Mouse (Mus musculus) liver, embryonic 12.5 days (tissue): ENCODE measurements around the gene Pth1r. TPM values are rescaled to one million over a fixed set of nuclear protein-coding genes. Genes with fewer than 3 reads are reported as not detected.

Experiments
- ATAC-seq: fragments of 200-750 bp; cut with Nextera tagmentation; 2 replicates; pipeline ENCODE4 v1.8.0; 2017; ENCODE audit warnings: moderate number of reproducible peaks, mild to moderate bottlenecking, moderate library complexity
- H3K27ac ChIP-seq: fragments of 300-500 bp; sonication (generic); 2 replicates; pipeline ENCODE4 v1.5.1; 2016; ENCODE audit warnings: mild to moderate bottlenecking
- H3K27me3 ChIP-seq: fragments of 300-500 bp; sonication (generic); replicated peaks from 2 replicates; pipeline ENCODE4 v1.6.1; 2016; ENCODE audit warnings: mild to moderate bottlenecking, moderate library complexity
- H3K36me3 ChIP-seq: fragments of 300-500 bp; sonication (generic); 2 replicates; pipeline ENCODE4 v1.6.1; 2016; ENCODE audit warnings: mild to moderate bottlenecking, moderate library complexity
- H3K4me1 ChIP-seq: fragments of 300-500 bp; sonication (generic); 2 replicates; pipeline ENCODE4 v1.6.1; 2016
- H3K4me2 ChIP-seq: fragments of 300-500 bp; sonication (generic); 2 replicates; pipeline ENCODE4 v1.6.1; 2016; ENCODE audit warnings: mild to moderate bottlenecking, moderate library complexity
- H3K4me3 ChIP-seq: fragments of 300-500 bp; sonication (generic); 2 replicates; pipeline ENCODE4 v1.5.1; 2016; ENCODE audit warnings: mild to moderate bottlenecking, moderate library complexity
- H3K9ac ChIP-seq: fragments of 300-500 bp; sonication (generic); 2 replicates; pipeline ENCODE4 v1.6.1; 2016; ENCODE audit warnings: mild to moderate bottlenecking, moderate library complexity
- H3K9me3 ChIP-seq: fragments of 300-500 bp; sonication (generic); replicated peaks from 2 replicates; pipeline ENCODE4 v1.6.1; 2016; ENCODE audit warnings: mild to moderate bottlenecking, moderate library complexity
- whole genome bisulfite sequencing: fragments of 180-500 bp; shearing (Covaris S2); methylation state at CpG from one replicate; pipeline ENCODE4 v1.1.7; 2016; ENCODE audit not compliant: insufficient replicate concordance; 5-methylcytosine and 5-hydroxymethylcytosine counted together
- polyA plus RNA-seq: library from polyadenylated mRNA; unstranded; fragments of >200 nt; fragmentation: Nextera tagmentation; extraction: Ambion mirVana; gene quantifications from 2 replicates; pipeline ENCODE4 v1.2.1, GENCODE M21; 2016

The Pth1r gene
- 7.8 and 9.1 TPM in 2 replicates for polyA plus RNA-seq

DNA sequence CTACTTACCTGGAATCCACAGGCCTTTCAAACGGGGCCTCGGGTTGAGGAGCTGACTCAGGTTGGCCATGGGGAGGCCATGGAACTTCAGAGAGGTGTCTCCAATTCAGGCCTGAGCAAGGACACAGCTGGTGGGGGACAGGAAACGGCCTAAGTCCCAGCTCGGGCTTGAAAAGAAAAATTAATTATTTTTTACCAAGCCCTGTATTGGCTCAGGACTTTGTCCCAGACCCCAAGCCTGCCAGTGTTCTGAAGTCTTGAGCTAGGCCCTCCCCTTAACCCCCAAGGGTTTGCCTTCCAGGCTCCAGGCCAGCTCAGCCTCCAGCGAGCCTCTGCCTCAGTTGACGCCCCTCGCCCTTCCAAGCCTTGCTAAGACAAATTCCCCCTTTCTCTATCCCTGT, at the start of gene Pth1r:
Gene Pth1r, minus strand, starts transcription at position 185 of the 400 bp plus-strand sequence.
- Histone ChIP-seq H3K4me1 (peaks cover 56% of the 10 kb centered on the region), H3K36me3 (no peaks in the 10 kb centered on the region), H3K9ac (no peak within 1 kb of the TSS), H3K4me2 (no peak within 1 kb of the TSS), H3K27ac (peak within 1 kb of the TSS; percentile 23; the same call in 1 of the 2 replicates), H3K27me3 (peaks cover 66% of the 10 kb centered on the region), H3K9me3 (no peaks in the 10 kb centered on the region), H3K4me3 (no peak within 1 kb of the TSS)
- WGBS: 66% methylated on average over 7 of the region's 7 CpGs
- ATAC-seq: no peak

DNA sequence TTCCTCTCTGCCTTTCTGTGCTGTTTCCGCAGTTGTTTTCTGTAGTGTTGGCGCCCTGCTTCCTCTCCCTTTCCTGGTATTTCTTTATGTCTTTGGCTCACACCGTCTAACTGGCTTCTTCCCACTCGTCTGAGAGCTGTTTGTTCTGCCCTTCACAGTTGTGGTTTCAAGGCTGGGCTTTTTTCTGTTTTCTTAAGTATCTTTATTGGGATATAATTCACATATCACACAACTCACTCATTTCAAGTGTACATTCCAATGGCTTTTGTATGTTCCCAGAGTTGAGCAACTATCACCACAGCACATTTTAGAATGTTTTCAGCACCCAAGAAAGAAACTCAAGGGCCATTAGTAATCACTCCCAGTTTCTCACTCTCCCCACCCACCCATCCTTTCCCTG, 43.5 kb upstream of the Pth1r start:
- no peaks in the 10 kb centered on the region for H3K4me1 ChIP-seq
- no peaks in the 10 kb centered on the region for H3K9me3 ChIP-seq

DNA sequence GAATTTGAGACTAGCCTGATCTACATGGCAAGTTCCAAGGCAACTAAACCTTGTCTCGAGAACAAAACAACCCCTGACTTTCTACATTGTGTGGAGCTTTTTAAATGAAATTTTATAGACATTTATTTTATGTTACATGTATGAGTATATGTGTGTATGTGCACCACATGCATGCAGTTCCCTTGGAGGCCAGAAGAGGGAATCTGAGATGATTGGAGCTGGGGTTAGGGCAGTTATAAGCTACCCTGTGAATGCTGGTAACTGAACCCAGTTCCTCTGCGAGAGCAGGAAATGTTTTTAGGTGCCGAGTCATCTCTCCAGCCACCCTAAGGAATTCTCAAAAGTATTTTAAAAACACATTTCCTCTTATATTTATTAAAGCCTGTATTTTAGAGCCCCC, 41.2 kb upstream of the Pth1r start:
- H3K9ac ChIP-seq: no peak overlapping the region
- ATAC-seq: no peak
- H3K27me3 ChIP-seq: peaks cover 2% of the 10 kb centered on the region; the same call in 1 of the 2 replicates
- H3K4me3 ChIP-seq: no peak overlapping the region
- 0 out of 2 replicates have a peak, but pooled peaks cover 3% of the 10 kb centered on the region for H3K4me1 ChIP-seq
- H3K27ac ChIP-seq: no peak overlapping the region
- H3K9me3 ChIP-seq: no peaks in the 10 kb centered on the region
- no peak overlapping the region for H3K4me2 ChIP-seq
- no peaks in the 10 kb centered on the region for H3K36me3 ChIP-seq
- WGBS: 66% methylated on average over 3 of the region's 3 CpGs

More for the DNA sequence above, 43.5 kb upstream of the Pth1r start:
- Histone ChIP-seq H3K4me2 (no peak overlapping the region), H3K27me3 (no peaks in the 10 kb centered on the region), H3K36me3 (no peaks in the 10 kb centered on the region), H3K27ac (no peak overlapping the region), H3K4me3 (no peak overlapping the region), H3K9ac (no peak overlapping the region)
- 56% methylated on average over 4 of the region's 4 CpGs for WGBS
- no peak for ATAC-seq

DNA sequence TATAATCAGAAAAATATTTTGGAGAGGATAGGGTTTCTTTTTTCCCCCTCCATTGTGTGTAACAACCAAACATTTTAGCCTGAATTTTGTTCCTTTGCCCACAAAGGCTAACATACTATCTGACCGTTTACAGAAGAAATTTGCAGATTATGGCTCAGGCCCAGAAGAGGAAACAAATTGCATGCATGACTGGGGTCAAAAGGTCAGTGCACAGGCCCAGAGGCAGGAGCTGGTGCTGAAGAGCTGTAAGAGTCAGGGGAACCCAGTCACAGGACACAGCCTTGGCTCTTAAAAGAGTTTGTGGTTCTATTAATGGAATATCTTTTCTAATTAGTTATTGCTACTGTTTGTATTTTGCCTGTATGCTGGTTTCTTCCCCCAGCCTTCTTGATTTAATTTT, 36.7 kb upstream of the Pth1r start:
- no peak overlapping the region for H3K4me2 ChIP-seq
- WGBS: 29% methylated on average over 1 of the region's 1 CpGs
- peaks cover 18% of the 10 kb centered on the region for H3K4me1 ChIP-seq
- ATAC-seq: no peak
- H3K9ac ChIP-seq: no peak overlapping the region
- H3K9me3 ChIP-seq: no peaks in the 10 kb centered on the region
- H3K36me3 ChIP-seq: no peaks in the 10 kb centered on the region
- peaks cover 33% of the 10 kb centered on the region for H3K27me3 ChIP-seq
- no peak overlapping the region for H3K4me3 ChIP-seq
- H3K27ac ChIP-seq: no peak overlapping the region

DNA sequence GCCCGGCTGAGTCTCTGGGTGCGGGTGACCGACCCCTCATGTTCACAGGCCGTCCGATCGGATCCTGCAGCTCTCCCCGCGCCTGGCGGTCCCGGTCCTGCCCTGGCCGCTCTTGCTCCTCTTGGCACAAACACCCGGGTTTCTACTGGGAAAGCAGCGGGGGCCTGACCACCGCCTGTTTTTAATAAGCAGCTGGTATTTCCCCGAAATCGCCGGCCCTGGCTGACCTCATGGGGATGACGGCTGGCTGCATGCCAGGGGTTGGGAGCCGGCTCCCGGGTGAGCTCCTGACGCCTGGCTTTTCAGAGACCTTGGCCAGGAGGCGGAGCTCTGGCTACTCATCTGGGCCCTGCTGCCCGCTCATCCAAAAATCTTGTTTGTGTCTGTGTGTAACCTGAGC, 34.8 kb upstream of the Pth1r start:
- WGBS: 2% methylated on average over 23 of the region's 23 CpGs
- Histone ChIP-seq H3K4me2 (peak overlapping the region; percentile 83), H3K27ac (no peak overlapping the region), H3K9me3 (no peaks in the 10 kb centered on the region), H3K9ac (peak overlapping the region; percentile 66), H3K4me1 (peaks cover 18% of the 10 kb centered on the region), H3K36me3 (no peaks in the 10 kb centered on the region), H3K4me3 (peak overlapping the region; percentile 50), H3K27me3 (peaks cover 47% of the 10 kb centered on the region)
- ATAC-seq: peak; percentile 38

DNA sequence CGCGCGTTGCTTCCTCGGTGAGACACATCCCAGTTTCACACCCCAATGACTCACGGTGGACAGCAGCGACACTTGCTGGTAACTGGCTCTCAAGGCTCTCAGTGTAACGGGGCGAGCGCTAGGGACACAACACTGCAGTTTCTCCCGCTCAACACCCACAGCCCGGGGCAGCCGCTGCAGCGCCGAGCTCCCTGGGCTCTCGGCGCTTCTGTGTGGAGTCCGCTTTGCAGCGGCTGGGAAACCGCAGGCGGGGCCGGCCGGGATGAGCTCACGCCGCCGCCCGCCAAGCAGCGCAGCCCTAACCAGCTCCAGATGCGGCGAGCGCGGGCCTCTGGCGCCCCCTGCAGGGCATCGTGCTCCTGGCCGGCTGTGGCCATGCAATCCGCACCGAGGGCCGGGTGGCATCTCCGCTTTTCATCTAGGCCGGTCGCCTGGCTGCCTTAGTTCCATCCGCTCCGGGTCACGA, 34.3 kb upstream of the Pth1r start:
- peak; percentile 90 for ATAC-seq
- Histone ChIP-seq H3K4me3 (peak overlapping the region; percentile 50), H3K27me3 (peaks cover 47% of the 10 kb centered on the region), H3K9ac (peak overlapping the region; percentile 66), H3K4me2 (peak overlapping the region; percentile 83), H3K36me3 (no peaks in the 10 kb centered on the region), H3K27ac (no peak overlapping the region), H3K4me1 (peaks cover 18% of the 10 kb centered on the region), H3K9me3 (no peaks in the 10 kb centered on the region)
- WGBS: under 1% methylated on average over 39 of the region's 43 CpGs

DNA sequence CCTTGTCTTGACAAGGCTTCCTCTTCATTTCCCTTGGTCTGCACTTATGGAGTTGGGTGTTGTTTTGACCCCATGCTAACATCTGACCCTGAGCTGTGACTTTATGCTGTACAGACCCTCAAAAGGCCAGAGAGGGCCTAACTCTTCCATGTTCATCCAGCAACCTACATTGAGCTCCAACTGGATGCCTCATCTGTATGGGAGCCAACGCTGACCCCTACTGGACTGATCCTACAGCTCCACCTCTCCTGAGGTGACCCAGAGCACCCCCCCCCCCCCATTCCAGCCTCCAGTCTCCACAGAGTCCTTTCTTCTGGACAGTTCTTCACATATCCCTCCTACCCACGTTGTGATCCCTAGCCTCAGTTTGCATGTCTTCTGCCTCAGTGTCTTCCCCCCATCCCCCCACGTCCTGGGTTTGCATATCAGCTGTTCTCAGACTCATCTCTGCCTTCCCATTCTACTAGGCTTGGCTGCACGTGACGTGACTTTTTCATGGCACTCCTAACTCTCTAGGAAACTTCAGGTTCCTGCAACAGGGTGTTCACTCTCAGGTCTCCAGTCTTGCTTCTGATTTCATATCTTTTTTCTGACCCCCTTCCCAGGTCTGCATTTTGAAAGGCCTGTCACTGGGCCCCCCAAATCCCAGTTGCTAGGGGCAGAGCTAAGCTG, 32.4 kb upstream of the Pth1r start:
- WGBS: 39% methylated on average over 5 of the region's 5 CpGs

DNA sequence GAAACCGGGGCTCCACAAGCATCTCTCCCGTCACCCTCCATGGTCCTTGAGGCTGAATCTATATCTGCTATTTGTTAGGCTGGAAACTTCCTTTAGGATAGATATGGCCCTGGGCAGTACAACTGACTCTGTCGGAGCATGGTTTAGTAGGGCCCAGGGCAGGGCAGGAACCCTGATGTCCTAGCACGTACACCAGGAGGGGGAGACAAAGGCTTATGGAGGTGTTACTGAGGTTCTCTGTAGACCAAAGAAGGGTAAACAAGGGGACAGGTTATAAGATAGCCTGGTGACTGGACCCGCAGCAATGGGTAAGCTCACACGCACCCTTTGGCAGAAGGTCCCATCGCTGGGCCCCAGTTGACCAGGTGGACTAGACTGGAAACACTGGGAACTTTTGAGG, 31.6 kb upstream of the Pth1r start:
- no peak for ATAC-seq

More for the DNA sequence above, 32.4 kb upstream of the Pth1r start:
- ATAC-seq: no peak
- Histone ChIP-seq H3K4me2 (no peak overlapping the region), H3K9ac (no peak overlapping the region), H3K27me3 (peaks cover 49% of the 10 kb centered on the region), H3K9me3 (no peaks in the 10 kb centered on the region), H3K4me1 (peaks cover 18% of the 10 kb centered on the region), H3K36me3 (no peaks in the 10 kb centered on the region), H3K4me3 (no peak overlapping the region), H3K27ac (no peak overlapping the region)

DNA sequence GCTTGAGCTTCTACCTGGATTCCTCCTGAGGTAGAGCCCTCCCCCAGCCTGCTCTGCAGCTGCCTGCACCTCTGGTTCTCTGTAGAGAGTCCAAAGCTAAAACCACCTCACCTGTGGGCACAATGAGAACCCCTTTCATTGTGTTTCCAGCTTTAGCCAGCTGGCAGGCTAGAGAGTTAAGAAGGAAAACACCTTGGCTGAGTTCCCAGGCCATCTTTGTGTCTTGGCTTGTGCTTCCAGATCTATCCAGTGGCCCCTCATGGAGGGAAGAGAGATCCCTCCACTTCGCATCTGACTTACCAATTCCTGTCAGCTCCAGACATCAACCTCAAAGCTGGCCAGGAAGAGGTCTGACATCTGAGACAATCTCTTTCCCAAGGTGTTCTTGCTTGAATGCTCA, 31.2 kb upstream of the Pth1r start:
- ATAC-seq: no peak
- peaks cover 48% of the 10 kb centered on the region for H3K27me3 ChIP-seq
- H3K36me3 ChIP-seq: no peaks in the 10 kb centered on the region
- WGBS: 78% methylated on average over 1 of the region's 1 CpGs
- no peak overlapping the region for H3K9ac ChIP-seq
- no peak overlapping the region for H3K4me2 ChIP-seq
- H3K9me3 ChIP-seq: no peaks in the 10 kb centered on the region
- H3K4me1 ChIP-seq: peaks cover 16% of the 10 kb centered on the region
- H3K4me3 ChIP-seq: no peak overlapping the region
- H3K27ac ChIP-seq: no peak overlapping the region

More for the DNA sequence above, 31.6 kb upstream of the Pth1r start:
- H3K4me2 ChIP-seq: no peak overlapping the region
- no peaks in the 10 kb centered on the region for H3K9me3 ChIP-seq
- no peak overlapping the region for H3K9ac ChIP-seq
- H3K36me3 ChIP-seq: no peaks in the 10 kb centered on the region
- H3K4me1 ChIP-seq: peaks cover 17% of the 10 kb centered on the region
- H3K27ac ChIP-seq: no peak overlapping the region
- peaks cover 51% of the 10 kb centered on the region for H3K27me3 ChIP-seq
- 72% methylated on average over 7 of the region's 7 CpGs for WGBS
- no peak overlapping the region for H3K4me3 ChIP-seq

DNA sequence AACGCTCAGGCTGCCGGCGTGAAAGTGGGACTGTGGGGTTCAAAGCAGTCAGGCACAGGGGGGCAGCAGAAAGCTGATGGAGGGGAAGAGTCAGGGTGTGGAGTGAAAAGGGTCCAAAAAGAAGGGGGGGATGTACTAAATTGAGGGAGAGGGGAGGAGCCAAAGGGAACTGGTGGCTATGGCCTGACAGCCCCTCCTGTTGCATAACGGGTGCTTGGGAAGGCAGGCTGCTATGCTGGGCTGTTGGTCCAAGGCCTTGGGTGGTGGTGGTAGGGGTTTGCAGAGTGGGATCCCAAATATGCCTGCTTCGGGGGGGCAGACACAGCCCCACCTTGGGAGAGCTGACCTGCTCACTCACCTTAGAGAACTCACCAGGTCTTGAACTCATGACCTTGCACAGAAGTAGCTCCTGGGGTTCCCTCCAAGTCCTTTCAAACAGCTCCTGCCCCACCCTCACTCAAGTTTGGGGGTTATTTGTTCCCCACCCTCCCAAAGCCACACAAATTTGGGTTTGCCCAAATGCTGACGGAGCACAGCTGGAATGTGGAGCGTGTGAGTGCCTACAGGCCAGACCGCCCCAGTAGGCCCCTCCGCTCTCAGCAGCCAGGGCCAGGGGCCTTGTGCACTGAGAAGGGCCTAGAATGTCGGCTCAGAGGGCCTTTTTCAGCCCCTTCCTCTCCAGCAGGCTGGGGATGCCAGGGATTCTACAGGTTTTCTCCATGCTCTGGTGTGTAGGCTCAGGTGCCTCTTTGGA, 28.5 kb upstream of the Pth1r start:
- H3K4me1 ChIP-seq: peaks cover under 1% of the 10 kb centered on the region; the same call in 1 of the 2 replicates
- H3K9me3 ChIP-seq: no peaks in the 10 kb centered on the region
- peaks cover 22% of the 10 kb centered on the region for H3K27me3 ChIP-seq
- H3K4me3 ChIP-seq: no peak overlapping the region
- ATAC-seq: no peak
- WGBS: 72% methylated on average over 10 of the region's 10 CpGs
- no peak overlapping the region for H3K9ac ChIP-seq
- no peak overlapping the region for H3K4me2 ChIP-seq
- H3K36me3 ChIP-seq: no peaks in the 10 kb centered on the region
- no peak overlapping the region for H3K27ac ChIP-seq

DNA sequence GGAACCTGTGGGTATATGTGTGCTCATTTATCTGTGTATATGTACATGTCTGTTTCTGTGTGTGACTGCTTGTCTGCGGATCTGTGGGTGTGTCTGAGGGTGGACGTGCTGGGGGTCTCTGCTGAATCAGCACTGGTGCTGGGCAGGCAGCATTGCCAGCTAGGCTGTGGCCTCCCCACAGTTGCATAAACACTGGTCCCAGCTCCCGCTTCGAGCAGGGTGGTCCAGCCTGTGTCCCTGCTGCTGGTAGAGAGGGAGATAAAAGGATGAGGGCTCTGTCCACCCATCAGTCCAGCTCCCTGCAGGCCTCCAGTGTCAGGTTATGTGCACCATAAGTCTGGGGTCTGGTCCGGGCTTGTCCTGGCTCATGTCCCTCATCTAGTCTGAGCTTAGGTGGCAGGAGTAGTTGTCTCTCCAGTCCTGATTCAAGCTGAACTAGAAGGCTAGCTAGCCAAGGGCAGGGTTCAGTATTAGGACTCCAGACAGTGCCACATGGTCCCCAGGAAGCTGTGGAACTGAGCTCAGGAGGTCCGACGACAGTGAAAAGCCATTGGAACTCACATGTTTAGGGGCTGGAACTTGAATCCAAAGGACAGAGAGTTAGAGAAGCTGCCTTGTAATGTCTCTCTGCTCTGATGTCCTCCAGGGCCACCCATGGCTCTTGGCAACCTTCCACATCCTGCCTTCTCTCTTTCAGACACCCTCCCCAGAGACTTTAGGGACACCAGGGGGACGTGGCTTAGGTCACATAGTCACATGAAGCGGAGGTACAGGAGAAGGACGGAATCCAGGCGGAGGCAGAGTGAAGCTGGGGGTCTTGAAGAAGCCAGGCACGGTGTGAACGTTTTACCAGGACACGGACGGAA, 27.7 kb upstream of the Pth1r start:
- no peak for ATAC-seq
- H3K36me3 ChIP-seq: no peaks in the 10 kb centered on the region
- H3K27ac ChIP-seq: no peak overlapping the region
- 61% methylated on average over 15 of the region's 15 CpGs for WGBS
- H3K4me2 ChIP-seq: no peak overlapping the region
- no peak overlapping the region for H3K4me3 ChIP-seq
- H3K9me3 ChIP-seq: no peaks in the 10 kb centered on the region
- no peaks in the 10 kb centered on the region for H3K4me1 ChIP-seq
- H3K27me3 ChIP-seq: 0 out of 2 replicates have a peak, but pooled peaks cover 20% of the 10 kb centered on the region
- no peak overlapping the region for H3K9ac ChIP-seq
